Mouse (Mus musculus) olfactory bulb, adult 2 months (tissue): Measurements from ENCODE around the gene Lrrc36. TPM values are rescaled to one million over a fixed set of nuclear protein-coding genes. Genes with fewer than 3 reads are reported as not detected.

Experiments
- H3K27ac ChIP-seq: fragments of 200-500 bp; 2 replicates; pipeline ENCODE4 v1.5.1; 2012; ENCODE audit warnings: low read depth, low read length; ENCODE audit not compliant: insufficient read depth
- H3K4me1 ChIP-seq: fragments of 200-500 bp; 2 replicates; pipeline ENCODE4 v1.6.1; 2012; ENCODE audit warnings: low read length; ENCODE audit not compliant: control insufficient read depth, insufficient read depth
- H3K4me3 ChIP-seq: fragments of 200-500 bp; 2 replicates; pipeline ENCODE4 v1.5.1; 2012; ENCODE audit warnings: mild to moderate bottlenecking, low read depth, low read length, moderate library complexity; ENCODE audit not compliant: insufficient read depth
- CTCF ChIP-seq: fragments of 200-500 bp; IDR thresholded peaks from 2 replicates; pipeline ENCODE4 v1.5.1; 2012; ENCODE audit warnings: low read depth, mild to moderate bottlenecking, low read length, moderate library complexity; ENCODE audit not compliant: insufficient read depth
- POLR2A ChIP-seq: fragments of 200-500 bp; IDR thresholded peaks from 2 replicates; pipeline ENCODE4 v1.6.1; 2012; ENCODE audit warnings: mild to moderate bottlenecking, low read depth, low read length, moderate library complexity; ENCODE audit not compliant: insufficient read depth
- WGBS: fragments of 180-500 bp; shearing (Covaris S2); methylation state at CpG from one replicate; pipeline ENCODE4 v1.1.7; 2018; 5-methylcytosine and 5-hydroxymethylcytosine counted together
- polyA plus RNA-seq: library from polyadenylated mRNA; stranded (reverse); fragments of >200 nt; gene quantifications from 2 replicates; pipeline ENCODE4 v1.2.4, GENCODE M21; 2012; ENCODE audit warnings: low replicate concordance; ENCODE audit not compliant: missing spikeins, insufficient read depth, insufficient read length

The Lrrc36 gene
- polyA plus RNA-seq, 1 experiment = not detected

GRCm38 (mm10) chr8:105496439-105497180, 83.2 kb downstream of the Lrrc36 start, which contains the start of gene Zdhhc1:
Gene Zdhhc1, minus strand, starts transcription at chr8:105496902.
- H3K27ac ChIP-seq = peak within 1 kb of the TSS; percentile 83
- TF ChIP-seq POLR2A (0 out of 2 replicates have a peak, but pooled peaks have one; percentile 45), CTCF (peak; percentile 44; the same call in 1 of the 2 replicates)
- under 1% methylated on average over 68 of the region's 68 CpGs for WGBS
- peak within 1 kb of the TSS; percentile 74 for H3K4me3 ChIP-seq
- peaks cover 3% of the 10 kb centered on the region for H3K4me1 ChIP-seq

GRCm38 (mm10) chr8:105499787-105500186, 86.4 kb downstream of the Lrrc36 start:
- TF ChIP-seq POLR2A (no peak), CTCF (no peak)
- no peak overlapping the region for H3K4me3 ChIP-seq
- peaks cover under 1% of the 10 kb centered on the region for H3K4me1 ChIP-seq
- WGBS = 76% methylated on average over 12 of the region's 12 CpGs
- H3K27ac ChIP-seq = no peak overlapping the region

- WGBS = 96% methylated on average over 3 of the region's 3 CpGs
- TF ChIP-seq CTCF (no peak), POLR2A (no peak)
- Histone ChIP-seq H3K27ac (no peak overlapping the region), H3K4me1 (no peaks in the 10 kb centered on the region), H3K4me3 (no peak overlapping the region)
These were observed 91.2 kb downstream of the Lrrc36 start for GRCm38 (mm10) chr8:105504617-105505016.

GRCm38 (mm10) chr8:105506977-105507376, 93.6 kb downstream of the Lrrc36 start:
- Histone ChIP-seq H3K4me1 (no peaks in the 10 kb centered on the region), H3K4me3 (no peak overlapping the region), H3K27ac (no peak overlapping the region)
- no peak for TF ChIP-seq CTCF
- no peak for TF ChIP-seq POLR2A
- 91% methylated on average over 6 of the region's 6 CpGs for WGBS

- 58% methylated on average over 2 of the region's 2 CpGs for WGBS
- TF ChIP-seq CTCF (no peak), POLR2A (no peak)
- H3K4me3 ChIP-seq = no peak overlapping the region
These were observed 95.4 kb downstream of the Lrrc36 start for GRCm38 (mm10) chr8:105508758-105509157.

GRCm38 (mm10) chr8:105509997-105510735, 96.8 kb downstream of the Lrrc36 start:
- no peak overlapping the region for H3K27ac ChIP-seq
- 65% methylated on average over 12 of the region's 12 CpGs for WGBS
- no peak overlapping the region for H3K4me3 ChIP-seq
- no peak for TF ChIP-seq POLR2A
- no peak for TF ChIP-seq CTCF
- H3K4me1 ChIP-seq = no peaks in the 10 kb centered on the region

More at GRCm38 (mm10) chr8:105508758-105509157, 95.4 kb downstream of the Lrrc36 start:
- Histone ChIP-seq H3K27ac (no peak overlapping the region), H3K4me1 (no peaks in the 10 kb centered on the region)

Other genes with a start within 250 kb of the Lrrc36 start
- gene Cbfb, start 242.9 kb upstream of the Lrrc36 start, polyA plus RNA-seq = not detected in 2 replicates
- not detected in 2 replicates for gene D230025D16Rik, start 188.4 kb upstream of the Lrrc36 start, polyA plus RNA-seq
- gene B3gnt9, start 158.4 kb upstream of the Lrrc36 start, polyA plus RNA-seq = not detected in 2 replicates
- not detected in 2 replicates for gene Tradd, start 149.0 kb upstream of the Lrrc36 start, polyA plus RNA-seq
- gene Fbxl8, start 148.9 kb upstream of the Lrrc36 start, polyA plus RNA-seq = not detected in 2 replicates
- not detected in 2 replicates for gene Hsf4, start 143.8 kb upstream of the Lrrc36 start, polyA plus RNA-seq
- gene Nol3, start 137.4 kb upstream of the Lrrc36 start, polyA plus RNA-seq = not detected in 2 replicates
- not detected in 2 replicates for gene 4931428F04Rik, start 123.7 kb upstream of the Lrrc36 start, polyA plus RNA-seq
- not detected in 2 replicates for gene Exoc3l, start 117.5 kb upstream of the Lrrc36 start, polyA plus RNA-seq
- gene E2f4, start 115.9 kb upstream of the Lrrc36 start, polyA plus RNA-seq = not detected in 2 replicates
- not detected in 2 replicates for gene Elmo3, start 108.0 kb upstream of the Lrrc36 start, polyA plus RNA-seq
- gene Lrrc29, start 87.3 kb upstream of the Lrrc36 start, polyA plus RNA-seq = not detected in 2 replicates
- gene Tmem208, start 87.2 kb upstream of the Lrrc36 start, polyA plus RNA-seq = not detected in 2 replicates
- not detected in 2 replicates for gene Fhod1, start 65.6 kb upstream of the Lrrc36 start, polyA plus RNA-seq
- gene Slc9a5, start 64.7 kb upstream of the Lrrc36 start, polyA plus RNA-seq = not detected in 2 replicates
- gene Plekhg4, start 40.3 kb upstream of the Lrrc36 start, polyA plus RNA-seq = not detected in 2 replicates
- gene Kctd19, start 69 bp upstream of the Lrrc36 start, polyA plus RNA-seq = not detected in 2 replicates
- gene Tppp3, start 58.0 kb downstream of the Lrrc36 start, polyA plus RNA-seq = not detected in 2 replicates
- gene Zdhhc1, start 83.3 kb downstream of the Lrrc36 start, polyA plus RNA-seq = not detected in 2 replicates
- not detected in 2 replicates for gene Hsd11b2, start 105.2 kb downstream of the Lrrc36 start, polyA plus RNA-seq
- not detected in 2 replicates for gene Atp6v0d1, start 152.5 kb downstream of the Lrrc36 start, polyA plus RNA-seq
- gene Ripor1, start 191.7 kb downstream of the Lrrc36 start, polyA plus RNA-seq = not detected in 2 replicates
- gene Ctcf, start 223.0 kb downstream of the Lrrc36 start, polyA plus RNA-seq = 898 TPM in 1 of 2 replicates, not detected in the other
- not detected in 2 replicates for gene Agrp, start 223.8 kb downstream of the Lrrc36 start, polyA plus RNA-seq